Mouse (Mus musculus): Measurements from ENCODE around the gene Fam19a1. TPM values are rescaled to one million over a fixed set of nuclear protein-coding genes. Genes with fewer than 3 reads are reported as not detected.
A peak's percentile ranks its signal among the peaks of the same experiment; 100 is the strongest.

Gene Fam19a1
- total and polyA plus RNA-seq, 3 experiments: not detected

GRCm38 (mm10) chr6:96420515-96420914 lies 307.6 kb downstream of the Fam19a1 start:
- H3K36me3 ChIP-seq (ENCODE audit: control insufficient read depth, insufficient read depth, low read length): no peaks in the 10 kb centered on the region
- 0 out of 2 replicates have a peak, but pooled peaks cover 1% of the 10 kb centered on the region for H3K27me3 ChIP-seq (ENCODE audit: control insufficient read depth, insufficient read depth, low read length)
- H3K27ac ChIP-seq: no peak overlapping the region
- H3K79me2 ChIP-seq (replicated peaks; ENCODE audit: control insufficient read depth, insufficient read depth, low read length): no peaks in the 10 kb centered on the region
- no peak overlapping the region for H3K9ac ChIP-seq (ENCODE audit: low read depth, low read length)
- TF ChIP-seq POLR2A (IDR thresholded peaks at IDR 0.05; ENCODE audit: insufficient read depth, low read depth, low read length): no peak
- TF ChIP-seq CTCF (IDR thresholded peaks at IDR 0.05): no peak
- no peak for TF ChIP-seq EP300 (IDR thresholded peaks at IDR 0.05; ENCODE audit: insufficient read depth, low read depth, low read length)
- intact Hi-C loops (cut with DNase I): no loop called here
- no peak for DNase-seq
- no peaks in the 10 kb centered on the region for H3K4me1 ChIP-seq (ENCODE audit: control insufficient read depth, insufficient read depth, low read length)
- no peak overlapping the region for H3K4me3 ChIP-seq
- whole genome bisulfite sequencing: 41% methylated on average over 2 of the region's 2 CpGs

GRCm38 (mm10) chr6:96429390-96429789 lies 316.4 kb downstream of the Fam19a1 start:
- H3K36me3 ChIP-seq (ENCODE audit: control insufficient read depth, insufficient read depth, low read length): no peaks in the 10 kb centered on the region
- H3K27me3 ChIP-seq (ENCODE audit: control insufficient read depth, insufficient read depth, low read length): no peaks in the 10 kb centered on the region
- no peak overlapping the region for H3K9ac ChIP-seq (ENCODE audit: low read depth, low read length)
- 40% methylated on average over 6 of the region's 6 CpGs for WGBS
- no peaks in the 10 kb centered on the region for H3K79me2 ChIP-seq (replicated peaks; ENCODE audit: control insufficient read depth, insufficient read depth, low read length)
- no peak overlapping the region for H3K27ac ChIP-seq
- no peak for TF ChIP-seq POLR2A (IDR thresholded peaks at IDR 0.05; ENCODE audit: insufficient read depth, low read depth, low read length)
- H3K4me1 ChIP-seq (ENCODE audit: control insufficient read depth, insufficient read depth, low read length): no peaks in the 10 kb centered on the region
- no peak overlapping the region for H3K4me3 ChIP-seq
- intact Hi-C loops (cut with DNase I): no loop called here
- DNase-seq: no peak

GRCm38 (mm10) chr6:96432397-96432796 lies 319.4 kb downstream of the Fam19a1 start:
- no peaks in the 10 kb centered on the region for H3K79me2 ChIP-seq (replicated peaks; ENCODE audit: control insufficient read depth, insufficient read depth, low read length)
- intact Hi-C loops (cut with DNase I): no loop called here
- no peak overlapping the region for H3K9ac ChIP-seq (ENCODE audit: low read depth, low read length)
- H3K4me1 ChIP-seq (ENCODE audit: control insufficient read depth, insufficient read depth, low read length): no peaks in the 10 kb centered on the region
- no peak for DNase-seq
- H3K27ac ChIP-seq: no peak overlapping the region
- TF ChIP-seq CTCF (IDR thresholded peaks at IDR 0.05): peak; percentile 44
- TF ChIP-seq POLR2A (IDR thresholded peaks at IDR 0.05; ENCODE audit: insufficient read depth, low read depth, low read length): no peak
- no peak for TF ChIP-seq EP300 (IDR thresholded peaks at IDR 0.05; ENCODE audit: insufficient read depth, low read depth, low read length)
- no peak overlapping the region for H3K4me3 ChIP-seq
- H3K27me3 ChIP-seq (ENCODE audit: control insufficient read depth, insufficient read depth, low read length): no peaks in the 10 kb centered on the region
- 39% methylated on average over 3 of the region's 3 CpGs for WGBS
- H3K36me3 ChIP-seq (ENCODE audit: control insufficient read depth, insufficient read depth, low read length): no peaks in the 10 kb centered on the region

- DNase-seq: no peak
- H3K9ac ChIP-seq (ENCODE audit: low read depth, low read length): no peak overlapping the region
- H3K4me3 ChIP-seq: no peak overlapping the region
- H3K27ac ChIP-seq: no peak overlapping the region
- no peaks in the 10 kb centered on the region for H3K79me2 ChIP-seq (replicated peaks; ENCODE audit: control insufficient read depth, insufficient read depth, low read length)
- no peaks in the 10 kb centered on the region for H3K4me1 ChIP-seq (ENCODE audit: control insufficient read depth, insufficient read depth, low read length)
- TF ChIP-seq POLR2A (IDR thresholded peaks at IDR 0.05; ENCODE audit: insufficient read depth, low read depth, low read length) (no peak), EP300 (IDR thresholded peaks at IDR 0.05; ENCODE audit: insufficient read depth, low read depth, low read length) (no peak), CTCF (IDR thresholded peaks at IDR 0.05) (no peak)
- intact Hi-C loops (cut with DNase I): no loop called here
- H3K36me3 ChIP-seq (ENCODE audit: control insufficient read depth, insufficient read depth, low read length): no peaks in the 10 kb centered on the region
- WGBS: 64% methylated on average over 1 of the region's 1 CpGs
- no peaks in the 10 kb centered on the region for H3K27me3 ChIP-seq (ENCODE audit: control insufficient read depth, insufficient read depth, low read length)
These were observed 320.9 kb downstream of the Fam19a1 start for GRCm38 (mm10) chr6:96433896-96434295.

- Histone ChIP-seq H3K27me3 (ENCODE audit: control insufficient read depth, insufficient read depth, low read length) (no peaks in the 10 kb centered on the region), H3K36me3 (ENCODE audit: control insufficient read depth, insufficient read depth, low read length) (no peaks in the 10 kb centered on the region), H3K27ac (no peak overlapping the region), H3K4me3 (no peak overlapping the region), H3K4me1 (ENCODE audit: control insufficient read depth, insufficient read depth, low read length) (no peaks in the 10 kb centered on the region), H3K79me2 (replicated peaks; ENCODE audit: control insufficient read depth, insufficient read depth, low read length) (no peaks in the 10 kb centered on the region), H3K9ac (ENCODE audit: low read depth, low read length) (no peak overlapping the region)
- no peak for TF ChIP-seq POLR2A (IDR thresholded peaks at IDR 0.05; ENCODE audit: insufficient read depth, low read depth, low read length)
- TF ChIP-seq EP300 (IDR thresholded peaks at IDR 0.05; ENCODE audit: insufficient read depth, low read depth, low read length): no peak
- TF ChIP-seq CTCF (IDR thresholded peaks at IDR 0.05): no peak
- intact Hi-C loops (cut with DNase I): no loop called here
- DNase-seq: no peak
- 75% methylated on average over 2 of the region's 2 CpGs for WGBS
These were observed 322.6 kb downstream of the Fam19a1 start for GRCm38 (mm10) chr6:96435545-96435944.

GRCm38 (mm10) chr6:96437814-96438213 lies 324.9 kb downstream of the Fam19a1 start:
- WGBS: 65% methylated on average over 3 of the region's 3 CpGs
- H3K4me3 ChIP-seq: no peak overlapping the region
- intact Hi-C loops (cut with DNase I): no loop called here
- no peaks in the 10 kb centered on the region for H3K36me3 ChIP-seq (ENCODE audit: control insufficient read depth, insufficient read depth, low read length)
- H3K27me3 ChIP-seq (ENCODE audit: control insufficient read depth, insufficient read depth, low read length): no peaks in the 10 kb centered on the region
- H3K9ac ChIP-seq (ENCODE audit: low read depth, low read length): no peak overlapping the region
- H3K27ac ChIP-seq: no peak overlapping the region
- DNase-seq: no peak
- TF ChIP-seq EP300 (IDR thresholded peaks at IDR 0.05; ENCODE audit: insufficient read depth, low read depth, low read length) (no peak), POLR2A (IDR thresholded peaks at IDR 0.05; ENCODE audit: insufficient read depth, low read depth, low read length) (no peak)
- no peaks in the 10 kb centered on the region for H3K4me1 ChIP-seq (ENCODE audit: control insufficient read depth, insufficient read depth, low read length)
- no peaks in the 10 kb centered on the region for H3K79me2 ChIP-seq (replicated peaks; ENCODE audit: control insufficient read depth, insufficient read depth, low read length)

All from heart, adult 2 months (tissue).